Mouse (Mus musculus) kidney, adult 9 months (tissue): ENCODE measurements around the gene Grap.

Experiments used
- DNase-seq: peaks from one replicate; pipeline ENCODE4 v3.0.0; 2022

Gene Grap

DNA sequence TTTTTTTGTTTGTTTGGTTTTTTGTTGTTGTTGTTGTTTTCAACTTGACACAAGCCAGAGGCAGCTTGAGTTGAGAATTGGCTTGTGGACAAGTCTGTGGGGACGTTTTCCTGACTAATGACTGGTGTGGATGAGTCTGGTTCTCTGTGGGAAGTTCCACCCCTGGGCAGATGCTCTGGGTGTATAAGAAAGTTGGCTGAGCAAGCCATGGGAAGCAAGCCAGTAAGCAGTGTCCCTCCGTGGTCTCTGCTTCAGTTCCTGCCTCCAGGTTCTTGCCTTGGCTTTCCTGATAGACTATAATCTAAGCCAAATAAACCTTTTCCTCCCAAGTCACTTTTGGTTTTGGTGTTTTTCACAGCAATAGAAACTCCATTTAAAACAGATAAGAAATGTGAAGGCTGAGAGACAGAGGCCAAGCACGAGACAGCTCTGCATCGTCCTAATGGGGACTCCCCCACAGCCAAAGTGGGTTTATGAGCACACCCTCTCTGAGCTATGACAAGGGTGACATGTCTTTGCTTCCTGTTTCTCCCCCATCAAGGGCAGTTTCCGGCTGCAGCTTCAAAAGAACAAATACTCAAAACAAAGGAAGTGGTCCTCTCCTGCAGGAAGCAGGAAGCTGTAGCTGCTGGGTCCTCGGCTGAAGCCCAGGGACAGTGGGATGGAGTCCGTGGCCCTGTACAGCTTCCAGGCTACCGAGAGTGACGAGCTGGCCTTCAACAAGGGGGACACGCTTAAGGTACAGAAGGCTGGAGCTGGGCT lies at the start of gene Grap:
Gene Grap (plus strand): TSS at position 580 of the 762 bp plus-strand sequence.
- peak; percentile 54 for DNase-seq

DNA sequence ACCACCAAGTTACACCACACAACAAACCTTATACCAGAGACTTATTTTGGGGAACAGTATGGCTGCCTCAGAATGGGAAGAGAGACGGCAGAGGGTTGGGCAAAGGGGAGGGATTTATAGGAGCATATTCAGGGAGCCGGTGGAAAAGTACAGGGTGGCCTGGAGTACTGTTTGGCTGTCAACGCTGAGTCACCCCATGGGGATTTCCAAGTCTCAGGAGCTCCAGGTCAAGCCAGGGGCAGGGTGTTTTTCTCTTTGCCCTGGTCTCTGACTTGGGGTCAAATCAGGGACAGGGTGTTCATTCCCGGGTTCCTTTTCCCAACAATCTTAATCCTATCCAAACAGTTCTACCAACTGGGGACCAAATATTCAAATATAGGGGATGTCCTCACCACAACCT lies 45.0 kb upstream of the Grap start:
- peak; percentile 36 for DNase-seq

GRCm38 (mm10) chr11:61611197-61611596 lies 41.9 kb upstream of the Grap start:
- DNase-seq, result no peak

DNA sequence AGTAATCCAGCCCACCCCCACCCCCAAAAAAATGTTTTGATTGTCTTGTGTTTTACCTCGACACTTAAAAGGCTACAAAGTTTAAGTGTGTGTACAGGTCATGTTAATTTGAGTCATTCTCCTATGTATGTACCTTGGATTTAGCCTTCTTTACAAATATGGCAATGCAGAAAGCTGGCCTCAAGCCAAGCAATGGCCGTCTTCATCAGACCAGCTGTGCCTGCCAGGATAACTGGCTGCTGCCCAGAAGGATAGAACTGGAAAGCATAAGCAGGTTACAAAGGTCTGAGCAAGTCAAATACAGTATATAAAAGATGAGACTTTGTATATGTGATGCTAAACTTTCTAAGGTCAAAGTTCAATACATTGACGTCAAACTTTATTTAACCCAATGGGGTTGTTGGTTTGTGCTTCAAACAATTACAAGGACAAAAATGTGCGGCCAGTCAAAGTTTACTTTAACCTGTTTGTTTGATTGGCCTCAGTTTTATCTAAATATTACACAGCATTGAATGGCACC lies 40.9 kb upstream of the Grap start:
- no peak for DNase-seq

GRCm38 (mm10) chr11:61614401-61614800 lies 38.7 kb upstream of the Grap start:
- peak; percentile 25 for DNase-seq

DNA sequence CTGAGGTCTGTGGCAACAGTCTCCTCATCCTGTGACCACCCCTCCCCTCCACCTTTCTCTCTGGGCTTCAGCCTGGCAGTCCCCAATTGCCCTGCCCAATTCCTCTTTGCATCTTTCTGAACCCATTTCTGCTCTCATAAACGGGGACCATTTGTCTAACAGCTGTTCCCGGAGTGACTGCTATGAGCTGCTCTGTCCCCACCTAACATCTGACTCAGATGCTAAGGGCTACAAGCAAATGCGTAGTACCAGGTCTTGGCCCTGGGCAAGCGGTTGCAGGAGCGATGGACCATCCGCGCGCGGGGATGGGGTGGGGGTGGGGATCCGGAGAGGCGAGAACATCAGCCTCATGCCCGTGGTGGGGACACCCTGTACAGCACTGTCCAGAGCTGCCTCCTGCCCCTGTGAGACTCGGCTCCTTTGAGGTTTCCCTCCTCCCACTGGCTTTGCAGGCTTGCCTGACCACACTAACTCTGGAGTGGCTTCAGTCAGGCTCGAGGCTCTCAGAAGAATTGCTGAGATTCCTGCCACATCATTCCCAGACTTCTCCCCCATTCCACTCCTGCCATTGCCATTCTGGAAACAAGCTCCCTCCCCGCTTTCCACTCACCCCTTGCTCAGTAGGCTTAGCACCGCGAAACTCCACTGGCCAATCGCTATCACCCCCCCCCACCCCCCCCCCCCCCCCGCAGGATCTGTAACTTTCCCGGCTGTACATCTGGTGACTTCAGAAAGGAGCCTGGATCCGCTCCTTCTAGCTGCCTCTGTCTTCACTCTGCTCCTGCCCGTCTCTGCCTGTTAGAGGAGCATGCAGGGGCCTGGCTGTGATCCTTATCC lies 37.2 kb upstream of the Grap start:
- DNase-seq, result no peak

GRCm38 (mm10) chr11:61616523-61617292 lies 36.4 kb upstream of the Grap start:
- DNase-seq, result no peak

GRCm38 (mm10) chr11:61617293-61617975 lies 35.6 kb upstream of the Grap start:
- no peak for DNase-seq

- peak; percentile 36 for DNase-seq
These were observed 34.9 kb upstream of the Grap start for GRCm38 (mm10) chr11:61618131-61618530.

- no peak for DNase-seq
These were observed 34.5 kb upstream of the Grap start for GRCm38 (mm10) chr11:61618571-61618970.

DNA sequence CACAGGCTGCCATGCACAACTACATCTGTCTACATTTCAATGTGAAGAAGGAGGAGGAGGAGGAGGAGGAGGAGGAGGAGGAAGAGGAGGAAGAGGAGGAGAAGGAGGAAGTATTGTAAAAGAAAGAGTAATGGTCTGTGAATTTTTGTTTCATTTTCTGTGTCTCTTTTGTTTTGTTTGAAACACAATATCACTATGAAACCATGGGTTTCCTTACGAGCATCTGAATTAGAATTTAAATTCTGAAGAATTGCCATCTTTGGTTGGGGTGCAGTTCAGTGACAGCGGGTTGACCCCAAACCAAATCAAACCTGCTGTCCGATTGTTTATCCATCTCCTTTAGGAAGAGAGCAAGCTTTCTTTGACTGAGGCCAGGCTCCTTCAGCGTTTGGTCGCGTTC lies 33.7 kb upstream of the Grap start:
- DNase-seq, result no peak

DNA sequence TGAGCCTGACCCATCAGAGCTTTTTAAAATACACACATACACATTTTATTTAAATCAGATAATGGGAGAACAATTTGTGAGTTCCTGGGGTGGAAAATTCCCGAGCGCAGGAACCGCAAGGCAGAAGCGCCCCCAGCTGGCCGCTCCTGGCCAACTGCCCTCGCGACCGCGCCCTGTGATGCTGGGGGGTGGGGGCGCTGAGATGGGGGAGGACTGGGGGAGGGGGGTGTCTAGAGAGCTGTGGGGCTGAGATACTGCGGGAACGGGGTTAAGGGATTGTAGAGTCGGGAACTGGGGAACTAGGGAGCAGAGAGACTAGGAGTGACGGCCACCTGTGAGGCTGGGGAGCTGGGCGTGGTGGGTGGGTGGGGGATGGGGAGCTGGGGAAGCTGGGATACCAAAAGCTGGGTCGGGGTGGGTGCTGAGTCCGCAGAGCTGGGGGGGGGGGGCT lies 33.2 kb upstream of the Grap start:
- peak; percentile 67 for DNase-seq

DNA sequence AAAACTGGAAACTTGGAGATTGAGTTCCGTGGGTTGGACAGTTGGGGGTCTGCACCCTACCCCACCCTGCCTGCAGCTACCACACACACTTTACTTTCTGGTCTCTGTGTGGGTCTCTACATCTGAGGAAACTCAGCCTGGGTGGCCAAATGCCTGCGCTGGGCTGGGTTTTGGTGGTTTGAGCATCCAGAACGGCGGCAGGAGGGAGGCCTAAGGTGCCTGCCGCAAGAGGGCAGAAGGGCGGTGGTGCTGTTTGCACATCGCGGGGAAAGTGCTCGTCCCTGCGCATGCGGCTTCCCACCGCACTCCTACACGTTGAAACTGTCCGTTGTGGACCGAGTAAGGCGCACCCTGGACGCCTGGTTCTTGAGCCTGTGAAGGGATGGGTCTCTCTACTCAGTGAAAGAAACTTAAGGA lies 32.8 kb upstream of the Grap start:
- peak; percentile 83 for DNase-seq

DNA sequence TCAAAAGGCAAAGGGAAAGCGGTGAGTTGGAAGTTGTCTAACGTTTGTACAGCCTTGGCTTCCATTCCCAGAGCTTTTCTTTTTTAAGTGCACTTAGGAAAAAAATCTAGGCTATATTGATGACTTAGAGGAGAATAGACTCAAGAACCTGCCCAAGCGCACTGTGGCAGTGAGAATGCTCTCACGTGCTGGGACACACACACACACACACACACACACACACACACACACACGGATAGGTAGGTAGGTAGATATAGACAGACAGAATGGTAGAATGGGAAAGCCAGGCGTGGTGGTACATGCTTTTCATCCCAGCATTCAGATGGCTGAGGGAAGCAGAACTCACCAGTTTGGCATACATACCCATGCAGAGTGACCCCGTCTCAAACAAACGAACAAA lies 32.3 kb upstream of the Grap start:
- no peak for DNase-seq

DNA sequence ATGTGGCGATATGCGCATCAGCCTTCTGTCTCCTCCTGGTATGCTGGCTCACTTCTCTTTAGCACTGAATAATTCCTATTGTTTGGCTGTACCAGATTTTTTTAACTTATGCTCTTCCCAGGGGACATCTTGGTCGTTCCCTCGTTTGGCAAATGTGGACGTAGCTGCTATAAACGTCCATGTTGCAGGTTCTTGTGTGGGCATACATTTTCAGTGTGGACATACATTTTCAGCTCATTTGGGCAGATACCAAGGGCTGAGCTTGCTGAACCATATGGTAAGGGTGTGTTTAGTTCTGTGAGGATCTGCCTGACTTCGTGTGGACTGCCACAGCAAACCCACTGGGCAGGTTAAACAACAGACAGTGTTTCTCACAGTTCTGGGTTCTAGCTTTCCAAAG lies 27.9 kb upstream of the Grap start:
- DNase-seq, result no peak

- DNase-seq, result no peak
These were observed 26.6 kb upstream of the Grap start for GRCm38 (mm10) chr11:61626509-61626908.

DNA sequence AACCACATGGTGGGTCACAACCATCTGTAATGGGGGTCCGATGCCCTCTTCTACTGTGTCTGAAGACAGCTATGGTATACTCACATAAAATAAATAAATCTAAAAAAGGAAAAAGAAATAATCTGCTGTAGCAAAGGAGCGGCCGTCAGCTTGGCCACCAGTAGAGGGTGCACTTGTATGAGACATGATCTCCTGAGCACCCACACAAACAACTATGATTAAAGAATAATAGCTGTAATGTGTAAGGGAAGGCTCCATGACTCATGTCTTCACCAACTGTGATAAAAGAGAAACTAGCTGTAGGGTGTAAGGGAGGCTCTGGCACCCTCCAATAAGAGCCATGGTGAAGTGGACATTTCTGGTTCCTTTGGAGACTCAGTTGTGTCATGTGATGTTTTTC lies 23.4 kb upstream of the Grap start:
- DNase-seq, result no peak

DNA sequence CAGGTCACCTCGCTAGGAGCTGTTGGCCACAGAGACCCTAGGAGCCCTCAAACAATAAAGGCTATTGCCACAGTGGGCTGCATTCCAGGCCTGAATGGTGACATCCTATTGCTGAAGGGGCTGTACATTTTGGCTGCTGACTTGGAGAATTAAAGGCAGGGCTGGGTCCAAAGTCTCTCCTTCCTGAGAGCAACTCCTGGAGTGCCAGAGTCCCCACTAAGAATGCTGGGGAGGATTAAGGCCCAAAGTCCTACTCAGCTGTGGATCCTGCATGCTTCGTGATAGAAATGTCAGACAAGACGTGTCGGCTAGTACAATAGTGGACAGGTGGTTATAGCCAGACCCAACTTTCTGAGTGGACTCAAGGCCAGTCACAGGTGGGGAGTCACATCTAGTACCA lies 16.8 kb upstream of the Grap start:
- peak; percentile 61 for DNase-seq

DNA sequence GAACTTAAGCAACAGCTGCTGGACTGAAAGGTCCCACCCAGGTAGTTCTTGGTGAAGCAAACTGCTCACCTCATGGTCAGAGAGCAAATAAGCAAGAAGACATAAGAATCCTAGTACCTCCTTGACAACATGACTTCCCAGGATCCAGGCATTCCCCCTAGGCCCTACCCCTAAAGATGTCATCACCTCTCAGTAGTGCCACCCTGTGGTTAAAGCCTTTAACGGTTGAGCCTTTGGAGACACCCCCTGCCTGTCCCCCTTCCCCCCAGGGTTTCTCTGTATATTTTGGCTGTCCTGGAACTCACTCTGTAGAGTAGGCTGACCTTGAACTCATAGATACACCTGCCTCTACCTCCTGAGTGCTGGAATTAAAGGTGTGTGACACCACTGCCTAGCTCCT lies 15.7 kb upstream of the Grap start:
- no peak for DNase-seq

GRCm38 (mm10) chr11:61637856-61638255 lies 15.2 kb upstream of the Grap start:
- DNase-seq, result no peak

- DNase-seq, result no peak
These were observed 14.1 kb upstream of the Grap start for GRCm38 (mm10) chr11:61638764-61639536.
